Mouse (Mus musculus): ENCODE data around the gene D7Ertd443e. TPM values are rescaled to one million over a fixed set of nuclear protein-coding genes. Genes with fewer than 3 reads are reported as not detected.

Gene D7Ertd443e
- total and polyA plus RNA-seq, 3 experiments, result not detected

DNA sequence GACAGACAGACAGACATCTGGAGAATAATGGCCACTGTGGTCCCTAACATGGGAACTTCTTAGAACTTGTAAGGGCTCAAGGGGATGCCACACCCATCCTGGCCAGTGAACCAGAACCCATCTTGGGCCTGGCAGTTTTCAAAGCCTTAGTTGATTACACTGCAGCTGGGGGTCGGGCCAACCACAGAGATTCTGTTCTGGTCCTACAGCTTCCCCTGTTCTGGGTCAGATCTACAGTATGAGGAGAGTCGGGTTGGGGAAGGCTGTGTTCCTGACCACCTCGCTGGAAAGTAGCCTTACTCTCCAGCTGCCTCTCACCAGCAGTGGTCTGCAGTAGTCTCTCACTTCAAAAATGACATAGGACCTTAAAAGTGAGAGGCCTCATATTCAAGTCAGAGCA is 159.2 kb downstream of the D7Ertd443e start:
- H3K79me2 ChIP-seq (replicated peaks; ENCODE audit: control insufficient read depth, extremely low read depth, insufficient read depth, poor library complexity, severe bottlenecking), result no peaks in the 10 kb centered on the region
- H3K9me3 ChIP-seq (replicated peaks; ENCODE audit: low read length), result peaks cover 90% of the 10 kb centered on the region
- no peak for DNase-seq (ENCODE audit: extremely low read depth)
- no peak overlapping the region for H3K4me2 ChIP-seq (ENCODE audit: insufficient read depth, low read depth, poor library complexity, severe bottlenecking)
- TF ChIP-seq ZMIZ1 (IDR thresholded peaks at IDR 0.05; ENCODE audit: low read depth, low read length), result no peak
- TF ChIP-seq MAZ (IDR thresholded peaks at IDR 0.05; ENCODE audit: low read depth, low read length), result no peak
- dilution Hi-C loops (cut with MboI; ENCODE audit: extremely low pct_ligation_motif_present, extremely low pct_unique_long_range_greater_than_20kb, low sequenced_read_pairs), result no loop called here
- no peak overlapping the region for H3K27ac ChIP-seq (ENCODE audit: insufficient read depth, low read depth)
- H3K4me3 ChIP-seq (replicated peaks in 1 of 3; ENCODE audit: low read depth in 2 of 3, low read length in 2 of 3, poor library complexity in 1 of 3), result no peak overlapping the region
- no peak overlapping the region for H3K9ac ChIP-seq (ENCODE audit: insufficient read depth, low read depth)
- no peaks in the 10 kb centered on the region for H3K4me1 ChIP-seq (ENCODE audit: control insufficient read depth in 1 of 2, insufficient read depth in 2 of 2)
- in situ Hi-C loops (cut with MboI; ENCODE audit: low pct_ligation_motif_present, low pct_unique_long_range_greater_than_20kb, low sequenced_read_pairs), result no loop called here
- H3K27me3 ChIP-seq (replicated peaks), result no peaks in the 10 kb centered on the region
- no peaks in the 10 kb centered on the region for H3K36me3 ChIP-seq (replicated peaks in 1 of 2; ENCODE audit: control insufficient read depth in 1 of 2, insufficient read depth in 1 of 2, low read length in 1 of 2)

GRCm38 (mm10) chr7:134224741-134225612 is 160.5 kb downstream of the D7Ertd443e start:
- no peak overlapping the region for H3K27ac ChIP-seq (ENCODE audit: insufficient read depth, low read depth)
- H3K9ac ChIP-seq (ENCODE audit: insufficient read depth, low read depth), result no peak overlapping the region
- no peak overlapping the region for H3K4me3 ChIP-seq (replicated peaks in 1 of 3; ENCODE audit: low read depth in 2 of 3, low read length in 2 of 3, poor library complexity in 1 of 3)
- no peaks in the 10 kb centered on the region for H3K36me3 ChIP-seq (replicated peaks in 1 of 2; ENCODE audit: control insufficient read depth in 1 of 2, insufficient read depth in 1 of 2, low read length in 1 of 2)
- in situ Hi-C loops (cut with MboI; ENCODE audit: low pct_ligation_motif_present, low pct_unique_long_range_greater_than_20kb, low sequenced_read_pairs), result no loop called here
- DNase-seq (ENCODE audit: extremely low read depth), result no peak
- no peak overlapping the region for H3K4me2 ChIP-seq (ENCODE audit: insufficient read depth, low read depth, poor library complexity, severe bottlenecking)
- H3K9me3 ChIP-seq (replicated peaks; ENCODE audit: low read length), result peaks cover 91% of the 10 kb centered on the region
- no peaks in the 10 kb centered on the region for H3K4me1 ChIP-seq (ENCODE audit: control insufficient read depth in 1 of 2, insufficient read depth in 2 of 2)
- dilution Hi-C loops (cut with MboI; ENCODE audit: extremely low pct_ligation_motif_present, extremely low pct_unique_long_range_greater_than_20kb, low sequenced_read_pairs), result no loop called here
- no peaks in the 10 kb centered on the region for H3K27me3 ChIP-seq (replicated peaks)
- H3K79me2 ChIP-seq (replicated peaks; ENCODE audit: control insufficient read depth, extremely low read depth, insufficient read depth, poor library complexity, severe bottlenecking), result no peaks in the 10 kb centered on the region
- TF ChIP-seq ZKSCAN1 (IDR thresholded peaks at IDR 0.05; ENCODE audit: borderline replicate concordance, low read depth, low read length), result no peak
- TF ChIP-seq MYC (IDR thresholded peaks at IDR 0.05; ENCODE audit: low read depth, low read length), result no peak
- no peak for TF ChIP-seq MEF2A (IDR thresholded peaks at IDR 0.05; ENCODE audit: borderline replicate concordance, low read depth, low read length)
- no peak for TF ChIP-seq CHD1 (IDR thresholded peaks at IDR 0.05; ENCODE audit: low read depth, low read length)
- TF ChIP-seq TCF12 (IDR thresholded peaks at IDR 0.05; ENCODE audit: low read depth, low read length), result no peak
- no peak for TF ChIP-seq RAD21 (IDR thresholded peaks at IDR 0.05; ENCODE audit: low read depth, low read length)
- TF ChIP-seq MAFK (IDR thresholded peaks at IDR 0.05; ENCODE audit: insufficient replicate concordance, low read length), result no peak
- no peak for TF ChIP-seq GABPA (IDR thresholded peaks at IDR 0.05; ENCODE audit: insufficient replicate concordance, low read depth, low read length)
- TF ChIP-seq ZC3H11A (IDR thresholded peaks at IDR 0.05; ENCODE audit: low read depth, low read length), result no peak
- no peak for TF ChIP-seq EP300 (IDR thresholded peaks at IDR 0.05; ENCODE audit: low read length)
- TF ChIP-seq KAT2A (IDR thresholded peaks at IDR 0.05; ENCODE audit: insufficient replicate concordance, low read length), result no peak
- no peak for TF ChIP-seq USF1 (IDR thresholded peaks at IDR 0.05; ENCODE audit: low read depth, low read length)
- no peak for TF ChIP-seq ETS1 (conservative IDR thresholded peaks at IDR 0.05; ENCODE audit: low read depth, low read length)
- no peak for TF ChIP-seq ELF1 (IDR thresholded peaks at IDR 0.05; ENCODE audit: low read depth, low read length)
- no peak for TF ChIP-seq MAZ (IDR thresholded peaks at IDR 0.05; ENCODE audit: low read depth, low read length)

Measured in CH12.LX (cell line).